Mouse (Mus musculus): ENCODE measurements around the gene Rusc2.

- TF ChIP-seq POLR2A (IDR thresholded peaks at IDR 0.05; ENCODE audit: borderline replicate concordance, extremely low read depth, low read depth, low read length) (no peak), CTCF (IDR thresholded peaks at IDR 0.05; ENCODE audit: insufficient read depth, low read length) (no peak)
Observed at GRCm38 (mm10) chr4:43454041-43454836, 72.5 kb downstream of the Rusc2 start, which contains the start of gene Cd72.
